Mouse (Mus musculus) brain, embryonic 18.5 days (tissue): ENCODE measurements around the gene Sbf1.

Experiments
- DNase-seq: peaks from one replicate; pipeline ENCODE4 v3.0.0-alpha.2; 2012; ENCODE audit warnings: low read depth, low spot score

Gene Sbf1

GRCm38 (mm10) chr15:89284094-89284493, 31.0 kb downstream of the Sbf1 start:
- DNase-seq: no peak

DNA sequence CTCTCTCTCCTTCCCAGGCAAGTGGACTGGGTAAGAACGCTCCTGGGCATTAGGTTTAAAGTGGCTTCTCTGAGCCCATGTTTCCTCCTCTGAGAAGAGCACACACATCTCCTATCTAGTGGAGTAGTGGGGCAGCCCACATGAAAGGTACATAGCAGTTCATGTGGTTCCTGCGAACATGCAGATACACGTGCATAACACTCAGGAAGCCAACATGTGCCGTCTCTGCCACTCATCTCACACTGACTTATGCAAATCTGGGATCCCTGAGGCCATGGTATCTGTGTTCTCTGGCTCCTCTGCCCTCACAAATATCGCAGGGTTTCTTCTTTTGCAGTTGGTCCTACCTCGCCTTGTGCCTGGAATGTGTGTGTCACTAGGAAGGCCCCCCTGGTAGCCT, 32.6 kb downstream of the Sbf1 start:
- no peak for DNase-seq

DNA sequence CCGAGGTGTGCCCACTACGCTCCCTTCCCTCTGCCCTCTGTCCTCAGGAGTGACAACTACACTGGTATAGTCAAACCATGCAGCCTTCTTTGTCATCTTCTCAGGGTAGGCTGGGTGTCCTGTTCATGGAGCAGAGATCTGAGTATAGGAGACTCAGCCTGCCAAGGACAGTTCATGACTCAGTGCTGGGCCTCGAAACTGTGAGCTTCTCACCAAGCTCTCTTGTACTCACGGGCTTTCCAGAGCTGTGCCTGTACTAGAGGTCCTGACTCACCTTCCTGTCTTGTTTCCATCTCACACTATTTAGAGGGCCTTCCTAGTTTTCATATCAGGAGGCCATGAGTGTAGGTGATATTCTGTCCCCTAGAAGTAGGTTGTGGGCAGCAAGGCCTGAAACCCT, 37.7 kb downstream of the Sbf1 start:
- DNase-seq: no peak

DNA sequence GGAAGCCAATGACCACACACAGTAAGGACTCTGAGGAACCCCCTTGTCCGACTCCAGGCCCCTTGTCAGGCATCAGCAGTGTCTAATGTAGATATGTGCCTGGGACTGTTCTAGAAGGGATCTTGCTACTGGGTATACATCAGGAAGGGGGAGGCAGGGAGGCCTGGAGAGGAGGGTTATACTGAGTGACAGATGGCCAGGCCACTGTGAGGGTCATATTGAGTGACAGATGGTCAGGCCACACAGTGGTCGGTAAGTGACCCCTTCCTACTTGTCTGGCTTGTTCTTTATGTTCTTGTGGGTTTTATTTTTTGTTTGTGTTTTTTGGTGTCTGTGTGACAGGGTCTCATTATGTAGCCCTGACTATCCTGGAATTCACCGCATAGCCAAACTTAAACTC, 39.6 kb downstream of the Sbf1 start:
- DNase-seq: no peak

DNA sequence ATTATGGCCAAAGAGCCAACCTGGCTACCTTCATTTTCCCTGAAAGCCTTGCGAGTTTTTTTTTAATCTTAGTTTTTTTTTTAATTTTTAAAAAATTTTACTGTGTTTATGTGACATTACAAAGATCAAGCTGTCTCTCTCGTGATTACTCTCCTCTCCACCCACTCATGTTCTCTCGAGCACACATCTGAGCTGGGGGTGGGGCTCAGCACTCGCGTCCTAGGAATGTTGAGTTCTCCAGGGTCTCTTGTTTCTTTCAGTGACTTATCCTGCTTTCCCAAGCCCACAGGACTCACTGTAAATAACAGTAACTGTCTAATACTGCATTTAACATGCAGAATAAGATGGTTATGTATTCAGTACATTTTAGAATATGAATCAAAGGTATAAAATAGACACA, 50.6 kb downstream of the Sbf1 start:
- DNase-seq: no peak

DNA sequence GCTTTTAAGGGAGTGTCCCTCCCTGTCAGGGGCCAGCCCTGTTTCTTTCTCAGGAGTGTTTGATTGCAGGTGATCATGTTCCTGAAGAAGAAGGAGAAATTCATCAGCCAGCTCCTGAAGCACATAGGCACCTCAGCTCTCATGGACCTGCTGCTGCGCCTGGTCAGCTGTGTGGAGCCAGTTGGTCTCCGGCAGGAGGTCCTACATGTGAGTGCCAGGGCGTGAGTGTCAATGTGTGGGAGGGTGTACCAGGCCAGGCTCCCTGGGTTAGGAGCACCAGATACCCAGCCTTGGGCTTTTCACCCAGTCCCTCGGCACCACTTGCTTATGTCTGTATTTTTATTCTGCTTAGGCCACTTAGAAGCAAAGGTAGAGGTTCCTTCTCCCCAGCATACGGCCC, 56.1 kb downstream of the Sbf1 start:
- no peak for DNase-seq

DNA sequence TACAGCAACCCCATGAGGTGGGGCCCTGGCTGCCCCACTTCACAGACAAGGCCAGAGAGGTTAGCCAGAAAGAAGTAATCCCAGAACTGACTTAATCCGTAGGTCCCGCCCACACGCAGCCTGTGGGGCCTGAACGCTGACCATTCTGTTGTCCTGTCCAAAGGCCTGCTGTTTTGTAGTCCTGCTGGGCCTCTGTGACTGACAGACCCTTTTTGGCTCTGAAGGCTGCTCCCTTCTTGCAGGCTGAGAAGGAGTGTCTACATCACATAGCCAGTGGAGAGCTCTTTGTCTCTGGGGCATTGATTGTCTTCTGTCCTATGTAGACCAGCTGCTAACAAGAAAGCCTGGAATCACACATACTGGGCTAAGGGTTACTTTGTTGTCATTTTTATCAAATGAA, 59.8 kb downstream of the Sbf1 start:
- no peak for DNase-seq

GRCm38 (mm10) chr15:89249063-89249462, 66.0 kb downstream of the Sbf1 start:
- no peak for DNase-seq

DNA sequence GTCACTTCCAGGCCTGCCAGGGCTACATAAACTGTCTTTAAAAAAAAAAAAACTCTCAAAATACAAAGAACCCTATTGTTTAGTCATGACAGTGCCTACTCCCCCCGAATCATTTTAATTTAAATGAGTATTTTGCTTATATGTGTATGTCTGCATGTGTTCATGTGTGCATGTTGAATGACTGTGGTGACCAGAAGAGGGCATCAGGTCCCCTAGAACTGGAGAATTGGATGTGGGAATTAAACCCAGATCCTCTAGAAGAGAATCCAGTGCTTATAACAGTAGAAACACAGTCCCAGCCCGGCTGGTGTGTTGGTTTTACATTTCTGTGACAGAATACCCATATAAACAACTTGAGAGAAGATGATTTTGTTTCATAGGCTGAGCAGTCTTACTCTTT, 74.1 kb downstream of the Sbf1 start:
- no peak for DNase-seq

DNA sequence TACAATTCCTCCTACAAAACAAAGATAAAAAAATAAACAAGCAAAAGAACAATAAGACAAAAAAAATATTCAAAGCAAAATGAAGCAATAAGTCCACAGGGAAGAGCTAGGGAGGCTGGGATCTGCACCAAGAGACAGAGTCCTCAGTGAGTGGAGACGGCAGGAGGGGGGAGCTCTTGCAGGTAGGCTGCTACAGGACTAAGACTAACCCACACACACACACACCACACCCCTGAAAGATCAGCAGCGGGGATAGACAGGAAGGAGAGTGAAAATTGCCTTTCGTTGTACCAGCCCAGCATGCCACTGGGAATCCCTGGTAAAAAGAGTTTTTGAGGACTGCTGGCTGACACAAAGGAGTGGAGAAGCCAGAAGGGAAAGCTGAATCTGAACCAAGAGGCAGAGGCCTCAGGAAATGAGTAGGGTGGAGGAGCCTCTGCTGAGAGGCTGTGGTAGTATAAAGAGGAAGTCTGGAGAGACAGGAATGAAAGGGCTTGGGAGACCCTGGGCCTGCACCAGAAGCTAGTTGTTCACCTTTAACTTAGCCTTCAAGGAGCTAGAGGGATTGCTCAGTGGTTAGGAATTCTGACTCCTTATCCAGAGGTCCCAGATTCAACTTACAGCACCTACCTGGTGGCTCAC, 75.2 kb downstream of the Sbf1 start:
- no peak for DNase-seq
